Mouse (Mus musculus): Measurements from ENCODE around the gene Ust.

The Ust gene

GRCm38 (mm10) chr10:8226650-8227049, 292.0 kb downstream of the Ust start:
- DNase-seq (ENCODE audit: low spot score in 2 of 2): no peak

GRCm38 (mm10) chr10:8224641-8225040, 294.0 kb downstream of the Ust start:
- DNase-seq (ENCODE audit: low spot score in 2 of 2): no peak

GRCm38 (mm10) chr10:8224046-8224445, 294.6 kb downstream of the Ust start:
- no peak for DNase-seq (ENCODE audit: low spot score in 2 of 2)

GRCm38 (mm10) chr10:8216946-8217345, 301.7 kb downstream of the Ust start:
- no peak for DNase-seq (ENCODE audit: low spot score in 2 of 2)

GRCm38 (mm10) chr10:8215181-8215580, 303.4 kb downstream of the Ust start:
- no peak for DNase-seq (ENCODE audit: low spot score in 2 of 2)

- no peak for DNase-seq (ENCODE audit: low spot score in 2 of 2)
Measured at GRCm38 (mm10) chr10:8213906-8214421, 304.7 kb downstream of the Ust start.

- DNase-seq (ENCODE audit: low spot score in 2 of 2): no peak
Measured at GRCm38 (mm10) chr10:8213266-8213905, 305.2 kb downstream of the Ust start.

GRCm38 (mm10) chr10:8212611-8213226, 305.9 kb downstream of the Ust start:
- no peak for DNase-seq (ENCODE audit: low spot score in 2 of 2)

GRCm38 (mm10) chr10:8211694-8212093, 306.9 kb downstream of the Ust start:
- DNase-seq (ENCODE audit: low spot score in 2 of 2): no peak

- no peak for DNase-seq (ENCODE audit: low spot score in 2 of 2)
Measured at GRCm38 (mm10) chr10:8210366-8210765, 308.3 kb downstream of the Ust start.

GRCm38 (mm10) chr10:8207358-8207757, 311.3 kb downstream of the Ust start:
- DNase-seq (ENCODE audit: low spot score in 2 of 2): no peak

GRCm38 (mm10) chr10:8203681-8204080, 314.9 kb downstream of the Ust start:
- DNase-seq (ENCODE audit: low spot score in 2 of 2): no peak

GRCm38 (mm10) chr10:8199816-8200215, 318.8 kb downstream of the Ust start:
- no peak for DNase-seq (ENCODE audit: low spot score in 2 of 2)

- DNase-seq (ENCODE audit: low spot score in 2 of 2): no peak
Measured at GRCm38 (mm10) chr10:8199026-8199756, 319.4 kb downstream of the Ust start.

- DNase-seq (ENCODE audit: low spot score in 2 of 2): no peak
Measured at GRCm38 (mm10) chr10:8197661-8198060, 321.0 kb downstream of the Ust start.

- peak; percentile 42 to 67 for DNase-seq (ENCODE audit: low spot score in 2 of 2)
Measured at GRCm38 (mm10) chr10:8196300-8196699, 322.3 kb downstream of the Ust start.

GRCm38 (mm10) chr10:8195730-8196129, 322.9 kb downstream of the Ust start:
- no peak for DNase-seq (ENCODE audit: low spot score in 2 of 2)

- no peak for DNase-seq (ENCODE audit: low spot score in 2 of 2)
Measured at GRCm38 (mm10) chr10:8189331-8189981, 329.2 kb downstream of the Ust start.

- DNase-seq (ENCODE audit: low spot score in 2 of 2): no peak
Measured at GRCm38 (mm10) chr10:8185586-8185985, 333.0 kb downstream of the Ust start.

GRCm38 (mm10) chr10:8184711-8185110, 333.9 kb downstream of the Ust start:
- no peak for DNase-seq (ENCODE audit: low spot score in 2 of 2)

GRCm38 (mm10) chr10:8183171-8183570, 335.5 kb downstream of the Ust start:
- no peak for DNase-seq (ENCODE audit: low spot score in 2 of 2)

- no peak for DNase-seq (ENCODE audit: low spot score in 2 of 2)
Measured at GRCm38 (mm10) chr10:8181596-8182185, 336.9 kb downstream of the Ust start.
